Mouse (Mus musculus) ES-E14 (cell line): Measurements from ENCODE around the gene C530008M17Rik.

Experiments
- HCFC1 ChIP-seq: IDR thresholded peaks from 2 replicates; pipeline ENCODE4 v1.6.1; 2012; ENCODE audit warnings: low read length, inconsistent platforms, borderline replicate concordance; ENCODE audit not compliant: insufficient read depth
- ZC3H11A ChIP-seq: IDR thresholded peaks from 2 replicates; pipeline ENCODE4 v1.6.1; 2012; ENCODE audit warnings: low read depth, mild to moderate bottlenecking, inconsistent platforms, low read length, borderline replicate concordance
- ZNF384 ChIP-seq: IDR thresholded peaks from 2 replicates; pipeline ENCODE4 v1.6.1; 2012; ENCODE audit warnings: low read depth, low read length, inconsistent platforms

- TF ChIP-seq ZNF384 (no peak), HCFC1 (no peak), ZC3H11A (no peak)
Observed at GRCm38 (mm10) chr5:76747851-76748250, 91.5 kb downstream of the C530008M17Rik start.
